Mouse (Mus musculus) common myeloid progenitor, adult 5-6 weeks (primary cell): ENCODE data around the gene Gm6793. TPM values are rescaled to one million over a fixed set of nuclear protein-coding genes. Genes with fewer than 3 reads are reported as not detected.

Experiments
- ATAC-seq: replicated peaks from 2 replicates; pipeline ENCODE4 v1.8.0; 2016; ENCODE audit warnings: low read depth, mild to moderate bottlenecking, moderate TSS enrichment, inconsistent platforms; ENCODE audit not compliant: poor library complexity, severe bottlenecking
- total RNA-seq: library from RNA; stranded (forward); fragments of 200-1000, 187-1606 nt; gene quantifications from 2 replicates; pipeline ENCODE4 v1.2.3, GENCODE M21; 2017

Gm6793 gene
- total RNA-seq: 0.32 TPM in 1 of 2 replicates, not detected in the other

- ATAC-seq: no peak
Measured at GRCm38 (mm10) chr8:112014936-112015335, at the start of gene Gm6793. TSS of gene Gm6793 (minus strand) at chr8:112015036.

- ATAC-seq: peak; percentile 78
Measured at GRCm38 (mm10) chr8:112061372-112061771, 46.5 kb upstream of the Gm6793 start.

- ATAC-seq: no peak
Measured at GRCm38 (mm10) chr8:112054456-112054855, 39.6 kb upstream of the Gm6793 start.

GRCm38 (mm10) chr8:112051537-112051936 lies 36.7 kb upstream of the Gm6793 start:
- ATAC-seq: no peak

- no peak for ATAC-seq
Measured at GRCm38 (mm10) chr8:112049984-112050383, 35.1 kb upstream of the Gm6793 start.

GRCm38 (mm10) chr8:112048293-112048692 lies 33.5 kb upstream of the Gm6793 start:
- no peak for ATAC-seq

- peak; percentile 97 for ATAC-seq
Measured at GRCm38 (mm10) chr8:112045896-112046295, 31.1 kb upstream of the Gm6793 start.

GRCm38 (mm10) chr8:112045182-112045581 lies 30.3 kb upstream of the Gm6793 start:
- ATAC-seq: no peak

- ATAC-seq: no peak
Measured at GRCm38 (mm10) chr8:112037521-112037920, 22.7 kb upstream of the Gm6793 start.

GRCm38 (mm10) chr8:112034603-112035002 lies 19.8 kb upstream of the Gm6793 start:
- ATAC-seq: peak; percentile 93

GRCm38 (mm10) chr8:112033071-112033470 lies 18.2 kb upstream of the Gm6793 start:
- no peak for ATAC-seq

GRCm38 (mm10) chr8:112030663-112031062 lies 15.8 kb upstream of the Gm6793 start:
- no peak for ATAC-seq

GRCm38 (mm10) chr8:112029455-112029854 lies 14.6 kb upstream of the Gm6793 start:
- ATAC-seq: no peak

GRCm38 (mm10) chr8:112011816-112012242 lies 3.0 kb downstream of the Gm6793 start:
- ATAC-seq: peak; percentile 58

GRCm38 (mm10) chr8:112010997-112011815 lies 3.6 kb downstream of the Gm6793 start, which contains the start of the genes Kars and Terf2ip:
TSS of gene Kars (minus strand) at chr8:112011323.
TSS of gene Terf2ip (plus strand) at chr8:112011398.
- ATAC-seq: peak; percentile 85

GRCm38 (mm10) chr8:112009558-112009957 lies 5.3 kb downstream of the Gm6793 start:
- no peak for ATAC-seq

GRCm38 (mm10) chr8:112007669-112008068 lies 7.2 kb downstream of the Gm6793 start:
- no peak for ATAC-seq

- no peak for ATAC-seq
Measured at GRCm38 (mm10) chr8:112005601-112006000, 9.2 kb downstream of the Gm6793 start.

GRCm38 (mm10) chr8:112004754-112005153 lies 10.1 kb downstream of the Gm6793 start:
- no peak for ATAC-seq

- no peak for ATAC-seq
Measured at GRCm38 (mm10) chr8:111992703-111993039, 22.2 kb downstream of the Gm6793 start.

- ATAC-seq: peak; percentile 98
Measured at GRCm38 (mm10) chr8:111992013-111992702, 22.7 kb downstream of the Gm6793 start, which contains the start of gene Adat1. TSS of gene Adat1 (minus strand) at chr8:111992302.
